ENCODE assay signal across 12 mouse cellular contexts in the genomic region with DNA sequence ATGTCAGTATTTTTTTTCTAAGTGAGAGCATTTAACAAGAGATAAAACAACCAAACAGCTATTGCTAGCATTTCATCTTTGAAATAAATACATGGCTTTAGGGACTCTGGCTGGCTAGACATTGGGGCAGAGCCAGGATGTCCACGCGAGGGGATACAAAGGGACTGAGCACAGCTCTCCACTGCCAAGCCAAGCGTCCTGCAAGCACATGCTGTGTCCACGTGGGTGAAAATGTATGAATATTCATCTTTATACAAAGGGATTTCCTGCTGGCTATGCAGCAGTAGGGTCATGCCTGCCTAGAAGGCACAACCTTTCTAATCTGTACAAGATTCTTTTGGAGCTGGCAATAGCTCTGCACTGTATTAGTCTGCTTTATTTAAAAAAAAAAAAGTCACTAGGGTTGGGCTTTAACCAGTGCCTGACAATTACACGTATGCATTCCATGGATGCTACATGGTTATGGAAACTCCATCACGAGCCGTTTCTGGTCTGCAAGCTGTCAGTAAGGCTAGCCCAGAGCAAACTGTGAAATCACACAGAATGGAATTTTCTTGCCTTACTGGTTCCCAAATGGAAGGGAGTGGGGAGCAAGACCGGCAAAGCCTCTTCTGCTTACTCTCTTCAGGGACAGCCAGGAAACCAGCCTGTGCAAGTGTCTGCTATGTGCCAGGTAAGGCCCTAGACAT. TPM values are rescaled to one million over a fixed set of nuclear protein-coding genes. Genes with fewer than 3 reads are reported as not detected.
DNase-seq lines count a peak whose midpoint lies in the region; ATAC-seq lines count a peak whose summit lies in the region.
"Had no signal": no experiment of that assay in that cellular context is flagged by ENCODE, and none has a peak within 500 bp of the region (broad histone marks: within the 10 kb centered on the region; RNA-seq: fewer than 3 reads in every experiment).

No protein-coding gene starts in this region.

- H3K27ac ChIP-seq in forebrain, embryonic 14.5 days (ENCODE audit: low read depth, low read length), result no peak overlapping the region; the same call in 1 of the 2 replicates
- H3K27ac ChIP-seq in forebrain, embryonic 11.5 days (ENCODE audit: low read depth, low read length), result no peak overlapping the region
- H3K27ac ChIP-seq: heart, embryonic 15.5 days; stomach, embryonic 15.5 days had no signal

- no peaks in the 10 kb centered on the region for H3K27me3 ChIP-seq in forebrain, embryonic 14.5 days (replicated peaks; ENCODE audit: control insufficient read depth, insufficient read depth, low read length)
- H3K27me3 ChIP-seq in forebrain, embryonic 11.5 days (ENCODE audit: control insufficient read depth, insufficient read depth, low read length), result no peaks in the 10 kb centered on the region
- H3K27me3 ChIP-seq: heart, embryonic 15.5 days; stomach, embryonic 15.5 days had no signal

- no peak overlapping the region for H3K4me3 ChIP-seq in forebrain, embryonic 14.5 days (ENCODE audit: low read depth, low read length)
- H3K4me3 ChIP-seq in forebrain, embryonic 11.5 days (ENCODE audit: low read depth, low read length), result no peak overlapping the region
- H3K4me3 ChIP-seq: heart, embryonic 15.5 days; stomach, embryonic 15.5 days had no signal

- no peaks in the 10 kb centered on the region for H3K36me3 ChIP-seq in forebrain, embryonic 14.5 days (ENCODE audit: control insufficient read depth, insufficient read depth, low read length)
- H3K36me3 ChIP-seq in forebrain, embryonic 11.5 days (ENCODE audit: control insufficient read depth, insufficient read depth, low read length), result no peaks in the 10 kb centered on the region
- H3K36me3 ChIP-seq: heart, embryonic 15.5 days; stomach, embryonic 15.5 days had no signal

- H3K4me1 ChIP-seq in forebrain, embryonic 14.5 days (ENCODE audit: control insufficient read depth, insufficient read depth, low read length), result peaks cover 11% of the 10 kb centered on the region
- H3K4me1 ChIP-seq in forebrain, embryonic 11.5 days (replicated peaks; ENCODE audit: control insufficient read depth, insufficient read depth, low read length), result peaks cover 3% of the 10 kb centered on the region; the same call in 1 of the 2 replicates
- H3K4me1 ChIP-seq: heart, embryonic 15.5 days had no signal

- intact Hi-C loops in left cerebral cortex, postnatal 4 days (cut with DNase I), result no loop called here
- intact Hi-C loops in heart, postnatal 36 days (cut with DNase I), result no loop called here

- H3K4me2 ChIP-seq in forebrain, embryonic 14.5 days (ENCODE audit: low read length), result no peak overlapping the region
- H3K4me2 ChIP-seq in forebrain, embryonic 11.5 days (ENCODE audit: low read depth, low read length, severe bottlenecking), result no peak overlapping the region
- H3K4me2 ChIP-seq: heart, embryonic 15.5 days; stomach, embryonic 15.5 days had no signal

- no peaks in the 10 kb centered on the region for H3K9me3 ChIP-seq in forebrain, embryonic 14.5 days (replicated peaks; ENCODE audit: control insufficient read depth, low read length)
- H3K9me3 ChIP-seq in forebrain, embryonic 11.5 days (ENCODE audit: control insufficient read depth, low read length), result no peaks in the 10 kb centered on the region
- H3K9me3 ChIP-seq: heart, embryonic 15.5 days; stomach, embryonic 15.5 days had no signal

- 42% methylated on average over 8 of the region's 8 CpGs for whole genome bisulfite sequencing in forebrain, embryonic 14.5 days
- WGBS in forebrain, embryonic 11.5 days, result 68% methylated on average over 8 of the region's 8 CpGs

- ATAC-seq in forebrain, embryonic 14.5 days, result peak; percentile 60
- ATAC-seq in forebrain, embryonic 11.5 days (replicated peaks; ENCODE audit: low FRiP score), result no peak
- ATAC-seq: liver, postnatal 0 days had no signal

- DNase-seq in forebrain, embryonic 14.5 days (ENCODE audit: low spot score), result peak; percentile 51
- DNase-seq in forebrain, embryonic 11.5 days (ENCODE audit: low spot score), result no peak
- peak; percentile 35 for DNase-seq in right cerebral cortex, adult 18-20 months
- DNase-seq in right cerebral cortex, postnatal 25 days, result no peak
- peak; percentile 75 for DNase-seq in left cerebral cortex, postnatal 4 days
- DNase-seq in ovary, postnatal 10 days (ENCODE audit: low spot score), result no peak
- no peak for DNase-seq in urinary bladder, postnatal 36 days (ENCODE audit: low spot score in 2 of 2)
- no peak for DNase-seq in heart, postnatal 36 days
- DNase-seq: kidney, adult 8-10 months; liver, postnatal 0 days had no signal

- H3K9ac ChIP-seq in forebrain, embryonic 14.5 days (ENCODE audit: low read length), result 0 out of 2 replicates have a peak overlapping the region, but pooled peaks have one; percentile 36
- H3K9ac ChIP-seq in forebrain, embryonic 11.5 days (ENCODE audit: low read length), result no peak overlapping the region
- H3K9ac ChIP-seq: heart, embryonic 15.5 days; liver, postnatal 0 days; stomach, embryonic 15.5 days had no signal

RNA-seq across cellular contexts. Expression of a gene that starts 17.7 kb away (rescaled TPM):
- polyA plus RNA-seq in forebrain, embryonic 14.5 days (2014; fragmentation: Nextera tagmentation; extraction: Ambion mirVana), result 33.9 and 39.6 TPM in 2 replicates
- polyA plus RNA-seq in forebrain, embryonic 11.5 days (2014; fragmentation: Nextera tagmentation; extraction: Ambion mirVana), result 116 and 120 TPM in 2 replicates
- total RNA-seq in left cerebral cortex, postnatal 4 days (2021), result 10 to 100 TPM; 36.6 to 43.5 TPM
- total RNA-seq in heart, postnatal 36 days (2021), result 10 to 100 TPM; 21.5 to 23.6 TPM

Comparison
In these comparisons a context has a peak if more than half of its experiments do, and no peak if none do; other contexts are left out.
1. DNase-seq: peak in forebrain, embryonic 14.5 days (single experiment), right cerebral cortex, adult 18-20 months (single experiment) and left cerebral cortex, postnatal 4 days (single experiment); none in forebrain, embryonic 11.5 days (single experiment), right cerebral cortex, postnatal 25 days (single experiment), ovary, postnatal 10 days (single experiment), urinary bladder, postnatal 36 days (0 of 2) and heart, postnatal 36 days (0 of 2).